Mouse (Mus musculus) kidney, embryonic 14.5 days (tissue): ENCODE measurements around the gene Polr2b. TPM values are rescaled to one million over a fixed set of nuclear protein-coding genes. Genes with fewer than 3 reads are reported as not detected.

Source experiments
- ATAC-seq: fragments of 200-750 bp; cut with Nextera tagmentation; 2 replicates; pipeline ENCODE4 v1.8.0; 2017; ENCODE audit warnings: moderate number of reproducible peaks, mild to moderate bottlenecking, moderate TSS enrichment, moderate library complexity; ENCODE audit not compliant: low FRiP score, low TSS enrichment
- H3K27ac ChIP-seq: fragments of 300-500 bp; sonication (generic); 2 replicates; pipeline ENCODE4 v1.5.1; 2014; ENCODE audit warnings: low read depth, mild to moderate bottlenecking, low read length, moderate library complexity, mixed read lengths
- H3K27me3 ChIP-seq: fragments of 300-500 bp; sonication (generic); 2 replicates; pipeline ENCODE4 v1.6.1; 2014; ENCODE audit warnings: mild to moderate bottlenecking, low read length; ENCODE audit not compliant: control insufficient read depth, insufficient read depth
- H3K36me3 ChIP-seq: fragments of 300-500 bp; sonication (generic); 2 replicates; pipeline ENCODE4 v1.6.1; 2014; ENCODE audit warnings: low read length, mixed read lengths; ENCODE audit not compliant: control insufficient read depth, insufficient read depth
- H3K4me1 ChIP-seq: fragments of 300-500 bp; sonication (generic); 2 replicates; pipeline ENCODE4 v1.6.1; 2014; ENCODE audit warnings: low read length, mixed read lengths; ENCODE audit not compliant: control insufficient read depth, insufficient read depth
- H3K4me2 ChIP-seq: fragments of 300-500 bp; sonication (generic); replicated peaks from 2 replicates; pipeline ENCODE4 v1.6.1; 2014; ENCODE audit warnings: low read depth, mild to moderate bottlenecking, low read length
- H3K4me3 ChIP-seq: fragments of 300-500 bp; sonication (generic); 2 replicates; pipeline ENCODE4 v1.5.1; 2014; ENCODE audit warnings: mild to moderate bottlenecking, low read length
- H3K9ac ChIP-seq: fragments of 300-500 bp; sonication (generic); 2 replicates; pipeline ENCODE4 v1.6.1; 2014; ENCODE audit warnings: low read depth, mild to moderate bottlenecking, low read length, moderate library complexity
- H3K9me3 ChIP-seq: fragments of 300-500 bp; sonication (generic); 2 replicates; pipeline ENCODE4 v1.6.1; 2016; ENCODE audit warnings: low read length; ENCODE audit not compliant: control insufficient read depth
- WGBS: fragments of 180-500 bp; shearing (Covaris S2); extraction: QIAGEN DNeasy Blood & Tissue Kit; methylation state at CpG from one replicate; pipeline ENCODE4 v1.1.7; 2014; 5-methylcytosine and 5-hydroxymethylcytosine counted together
- polyA plus RNA-seq: library from polyadenylated mRNA; unstranded; fragments of >200 nt; fragmentation: Nextera tagmentation; extraction: Ambion mirVana; gene quantifications from 2 replicates; pipeline ENCODE4 v1.2.1, GENCODE M21; 2014

The Polr2b gene
- polyA plus RNA-seq, 1 experiment from 2014 or later: 77.5 TPM

GRCm38 (mm10) chr5:77287901-77288300 lies 22.0 kb upstream of the Polr2b start:
- H3K36me3 ChIP-seq: peaks cover 57% of the 10 kb centered on the region
- WGBS: 84% methylated on average over 6 of the region's 6 CpGs

GRCm38 (mm10) chr5:77289686-77290085 lies 20.3 kb upstream of the Polr2b start:
- Histone ChIP-seq H3K36me3 (peaks cover 63% of the 10 kb centered on the region), H3K4me2 (no peak overlapping the region), H3K4me1 (no peaks in the 10 kb centered on the region), H3K4me3 (no peak overlapping the region), H3K9ac (no peak overlapping the region), H3K9me3 (no peaks in the 10 kb centered on the region), H3K27ac (no peak overlapping the region), H3K27me3 (no peaks in the 10 kb centered on the region)
- ATAC-seq: no peak
- 89% methylated on average over 8 of the region's 8 CpGs for WGBS

More at GRCm38 (mm10) chr5:77287901-77288300, 22.0 kb upstream of the Polr2b start:
- H3K9ac ChIP-seq: no peak overlapping the region
- no peak overlapping the region for H3K4me3 ChIP-seq
- no peak for ATAC-seq
- no peaks in the 10 kb centered on the region for H3K9me3 ChIP-seq
- no peaks in the 10 kb centered on the region for H3K4me1 ChIP-seq
- H3K27ac ChIP-seq: no peak overlapping the region
- no peak overlapping the region for H3K4me2 ChIP-seq
- H3K27me3 ChIP-seq: no peaks in the 10 kb centered on the region

- Histone ChIP-seq H3K27ac (no peak overlapping the region), H3K9ac (no peak overlapping the region), H3K36me3 (peaks cover 68% of the 10 kb centered on the region), H3K9me3 (no peaks in the 10 kb centered on the region), H3K27me3 (no peaks in the 10 kb centered on the region), H3K4me3 (no peak overlapping the region), H3K4me1 (no peaks in the 10 kb centered on the region), H3K4me2 (no peak overlapping the region)
- WGBS: 91% methylated on average over 2 of the region's 2 CpGs
- ATAC-seq: no peak
Measured at GRCm38 (mm10) chr5:77290606-77291005, 19.3 kb upstream of the Polr2b start.

- Histone ChIP-seq H3K4me1 (no peaks in the 10 kb centered on the region), H3K4me3 (no peak overlapping the region), H3K27ac (no peak overlapping the region), H3K9ac (no peak overlapping the region), H3K36me3 (peaks cover 68% of the 10 kb centered on the region), H3K4me2 (no peak overlapping the region), H3K27me3 (no peaks in the 10 kb centered on the region), H3K9me3 (no peaks in the 10 kb centered on the region)
- 87% methylated on average over 7 of the region's 7 CpGs for WGBS
- no peak for ATAC-seq
Measured at GRCm38 (mm10) chr5:77292803-77293522, 17.0 kb upstream of the Polr2b start.

- no peak overlapping the region for H3K27ac ChIP-seq
- H3K9ac ChIP-seq: no peak overlapping the region
- H3K4me2 ChIP-seq: no peak overlapping the region
- H3K36me3 ChIP-seq: peaks cover 54% of the 10 kb centered on the region
- WGBS: 93% methylated on average over 2 of the region's 2 CpGs
- H3K27me3 ChIP-seq: no peaks in the 10 kb centered on the region
- H3K4me3 ChIP-seq: no peak overlapping the region
- H3K4me1 ChIP-seq: no peaks in the 10 kb centered on the region
- no peaks in the 10 kb centered on the region for H3K9me3 ChIP-seq
- ATAC-seq: no peak
Measured at GRCm38 (mm10) chr5:77299486-77299885, 10.5 kb upstream of the Polr2b start.

GRCm38 (mm10) chr5:77301296-77301903 lies 8.5 kb upstream of the Polr2b start:
- H3K27me3 ChIP-seq: no peaks in the 10 kb centered on the region
- H3K4me2 ChIP-seq: no peak overlapping the region
- no peak overlapping the region for H3K9ac ChIP-seq
- peaks cover 54% of the 10 kb centered on the region for H3K36me3 ChIP-seq
- H3K9me3 ChIP-seq: no peaks in the 10 kb centered on the region
- no peak overlapping the region for H3K4me3 ChIP-seq
- no peak for ATAC-seq
- 88% methylated on average over 6 of the region's 6 CpGs for WGBS
- H3K27ac ChIP-seq: no peak overlapping the region
- H3K4me1 ChIP-seq: no peaks in the 10 kb centered on the region

- Histone ChIP-seq H3K27me3 (no peaks in the 10 kb centered on the region), H3K27ac (no peak overlapping the region), H3K4me1 (peaks cover 19% of the 10 kb centered on the region), H3K36me3 (peaks cover 36% of the 10 kb centered on the region), H3K9ac (no peak overlapping the region; the same call in 1 of the 2 replicates), H3K9me3 (no peaks in the 10 kb centered on the region), H3K4me2 (peak overlapping the region; percentile 89), H3K4me3 (peak overlapping the region; percentile 77)
- 77% methylated on average over 5 of the region's 5 CpGs for WGBS
- no peak for ATAC-seq
Measured at GRCm38 (mm10) chr5:77307821-77308553, 2.0 kb upstream of the Polr2b start.

GRCm38 (mm10) chr5:77309051-77309906 lies 668 bp upstream of the Polr2b start:
- Histone ChIP-seq H3K4me2 (peak overlapping the region; percentile 89), H3K27ac (peak overlapping the region; percentile 92; the same call in 1 of the 2 replicates), H3K27me3 (no peaks in the 10 kb centered on the region), H3K36me3 (peaks cover 39% of the 10 kb centered on the region), H3K4me1 (peaks cover 19% of the 10 kb centered on the region), H3K9me3 (no peaks in the 10 kb centered on the region), H3K9ac (peak overlapping the region; percentile 89), H3K4me3 (peak overlapping the region; percentile 77)
- under 1% methylated on average over 75 of the region's 76 CpGs for WGBS
- peak; percentile 18 for ATAC-seq
